Mouse (Mus musculus): ENCODE measurements around the gene Col4a2. TPM values are rescaled to one million over a fixed set of nuclear protein-coding genes. Genes with fewer than 3 reads are reported as not detected.

Col4a2 gene
- total RNA-seq, 2 experiments from 2014 or later = 86.4 to 93.6 TPM

GRCm38 (mm10) chr8:11322724-11323585, 10.3 kb downstream of the Col4a2 start:
- no peak for DNase-seq (ENCODE audit: low spot score in 2 of 2)

GRCm38 (mm10) chr8:11323681-11324080, 11.1 kb downstream of the Col4a2 start:
- no peak for DNase-seq (ENCODE audit: low spot score in 2 of 2)

GRCm38 (mm10) chr8:11324801-11325395, 12.3 kb downstream of the Col4a2 start:
- DNase-seq (ENCODE audit: low spot score in 2 of 2) = no peak

GRCm38 (mm10) chr8:11327298-11327697, 14.7 kb downstream of the Col4a2 start:
- DNase-seq (ENCODE audit: low spot score in 2 of 2) = no peak

GRCm38 (mm10) chr8:11327722-11328417, 15.3 kb downstream of the Col4a2 start:
- no peak for DNase-seq (ENCODE audit: low spot score in 2 of 2)

- DNase-seq (ENCODE audit: low spot score in 2 of 2) = no peak
Measured at GRCm38 (mm10) chr8:11331561-11331960, 19.0 kb downstream of the Col4a2 start.

- no peak for DNase-seq (ENCODE audit: low spot score in 2 of 2)
Measured at GRCm38 (mm10) chr8:11333746-11334145, 21.1 kb downstream of the Col4a2 start.

GRCm38 (mm10) chr8:11334493-11334892, 21.9 kb downstream of the Col4a2 start:
- DNase-seq (ENCODE audit: low spot score in 2 of 2) = no peak

- no peak for DNase-seq (ENCODE audit: low spot score in 2 of 2)
Measured at GRCm38 (mm10) chr8:11335238-11335637, 22.6 kb downstream of the Col4a2 start.

GRCm38 (mm10) chr8:11336346-11336745, 23.7 kb downstream of the Col4a2 start:
- peak in 1 of 2 experiments; percentile 33 for DNase-seq (ENCODE audit: low spot score in 2 of 2)

GRCm38 (mm10) chr8:11337642-11338041, 25.0 kb downstream of the Col4a2 start:
- DNase-seq (ENCODE audit: low spot score in 2 of 2) = no peak

GRCm38 (mm10) chr8:11338507-11338906, 25.9 kb downstream of the Col4a2 start:
- DNase-seq (ENCODE audit: low spot score in 2 of 2) = no peak

- DNase-seq (ENCODE audit: low spot score in 2 of 2) = no peak
Measured at GRCm38 (mm10) chr8:11340310-11341110, 27.9 kb downstream of the Col4a2 start.

GRCm38 (mm10) chr8:11341111-11341566, 28.5 kb downstream of the Col4a2 start:
- DNase-seq (ENCODE audit: low spot score in 2 of 2) = no peak

- no peak for DNase-seq (ENCODE audit: low spot score in 2 of 2)
Measured at GRCm38 (mm10) chr8:11344459-11344858, 31.9 kb downstream of the Col4a2 start.

GRCm38 (mm10) chr8:11346225-11346624, 33.6 kb downstream of the Col4a2 start:
- no peak for DNase-seq (ENCODE audit: low spot score in 2 of 2)

- no peak for DNase-seq (ENCODE audit: low spot score in 2 of 2)
Measured at GRCm38 (mm10) chr8:11347699-11348098, 35.1 kb downstream of the Col4a2 start.

- DNase-seq (ENCODE audit: low spot score in 2 of 2) = no peak
Measured at GRCm38 (mm10) chr8:11348622-11349021, 36.0 kb downstream of the Col4a2 start.

- no peak for DNase-seq (ENCODE audit: low spot score in 2 of 2)
Measured at GRCm38 (mm10) chr8:11351355-11351754, 38.8 kb downstream of the Col4a2 start.

GRCm38 (mm10) chr8:11352514-11352913, 39.9 kb downstream of the Col4a2 start:
- DNase-seq (ENCODE audit: low spot score in 2 of 2) = no peak

All from layer of hippocampus, postnatal 10 days (tissue).